Mouse (Mus musculus) cerebellum, postnatal 36 days (tissue): ENCODE results near the gene 1700024P04Rik.
"Not testable (repeated sequence)": the region's sequence is repeated elsewhere in the genome, so short reads cannot be mapped to it uniquely, and the experiment has no call there.

ENCODE experiments used
- DNase-seq, 2 experiments: peaks; one replicate each; pipeline ENCODE4 v3.0.0; 2021 to 2022; ENCODE audit warnings: mixed read lengths in 2 of 2

The 1700024P04Rik gene

GRCm38 (mm10) chr13:98984465-98984864, at the start of gene 1700024P04Rik:
TSS of gene 1700024P04Rik (minus strand) at chr13:98984565.
- DNase-seq = no peak

GRCm38 (mm10) chr13:99031223-99032216, 47.2 kb upstream of the 1700024P04Rik start:
- DNase-seq = no peak

- no peak for DNase-seq
Observed at GRCm38 (mm10) chr13:99030579-99031200, 46.3 kb upstream of the 1700024P04Rik start.

- DNase-seq = no peak
Observed at GRCm38 (mm10) chr13:99025268-99025667, 40.9 kb upstream of the 1700024P04Rik start.

- DNase-seq = no peak
Observed at GRCm38 (mm10) chr13:99022036-99022435, 37.7 kb upstream of the 1700024P04Rik start.

- DNase-seq = no peak
Observed at GRCm38 (mm10) chr13:99021181-99021580, 36.8 kb upstream of the 1700024P04Rik start.

GRCm38 (mm10) chr13:99019831-99020669, 35.7 kb upstream of the 1700024P04Rik start:
- no peak for DNase-seq

- no peak for DNase-seq
Observed at GRCm38 (mm10) chr13:99018526-99019201, 34.3 kb upstream of the 1700024P04Rik start.

GRCm38 (mm10) chr13:99016696-99017095, 32.3 kb upstream of the 1700024P04Rik start:
- no peak for DNase-seq

- DNase-seq = no peak
Observed at GRCm38 (mm10) chr13:99012891-99013290, 28.5 kb upstream of the 1700024P04Rik start.

- no peak for DNase-seq
Observed at GRCm38 (mm10) chr13:99008013-99008412, 23.6 kb upstream of the 1700024P04Rik start.

- no peak for DNase-seq
Observed at GRCm38 (mm10) chr13:99006389-99007099, 22.2 kb upstream of the 1700024P04Rik start.

GRCm38 (mm10) chr13:99001652-99002051, 17.3 kb upstream of the 1700024P04Rik start:
- not testable (repeated sequence) for DNase-seq

- no peak for DNase-seq
Observed at GRCm38 (mm10) chr13:98997025-98997424, 12.7 kb upstream of the 1700024P04Rik start.

- DNase-seq = no peak
Observed at GRCm38 (mm10) chr13:98977070-98977785, 7.1 kb downstream of the 1700024P04Rik start.

- DNase-seq = not testable (repeated sequence)
Observed at GRCm38 (mm10) chr13:98976022-98976421, 8.3 kb downstream of the 1700024P04Rik start.

GRCm38 (mm10) chr13:98972090-98972489, 12.3 kb downstream of the 1700024P04Rik start:
- DNase-seq = no peak

GRCm38 (mm10) chr13:98971641-98972040, 12.7 kb downstream of the 1700024P04Rik start:
- DNase-seq = no peak

GRCm38 (mm10) chr13:98968517-98968916, 15.8 kb downstream of the 1700024P04Rik start:
- DNase-seq = no peak

- no peak for DNase-seq
Observed at GRCm38 (mm10) chr13:98967942-98968341, 16.4 kb downstream of the 1700024P04Rik start.

- DNase-seq = no peak
Observed at GRCm38 (mm10) chr13:98966583-98966982, 17.8 kb downstream of the 1700024P04Rik start.
